Mouse (Mus musculus): ENCODE data around the gene 4933415A04Rik.

DNA sequence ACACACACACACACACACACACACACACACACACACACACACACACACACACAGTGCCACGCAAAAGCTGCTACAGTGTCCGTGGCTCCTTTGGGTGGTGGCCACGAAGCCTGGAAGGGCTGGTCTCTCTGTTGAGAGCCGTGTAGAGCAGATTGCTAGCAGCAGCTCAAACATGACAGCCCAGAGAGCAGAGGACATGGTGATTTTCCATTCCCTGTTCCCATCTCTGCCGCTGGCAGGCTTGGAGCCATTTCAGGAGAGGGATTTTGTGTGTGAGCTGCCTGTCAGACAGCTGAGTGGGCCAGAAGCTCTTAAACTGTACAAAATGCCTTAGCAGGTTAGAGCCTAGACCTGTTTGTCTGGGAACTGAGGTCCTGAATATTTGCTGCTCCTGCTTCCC, 20.1 kb upstream of the 4933415A04Rik start:
- TF ChIP-seq CTCF (IDR thresholded peaks at IDR 0.05; ENCODE audit: borderline replicate concordance, insufficient read depth, low read length) (no peak), POLR2A (IDR thresholded peaks at IDR 0.05; ENCODE audit: low read depth, low read length) (no peak)

Data from embryonic fibroblast, embryonic 13.5 days (primary cell).